Mouse (Mus musculus): ENCODE data around the gene Arhgap4. TPM values are rescaled to one million over a fixed set of nuclear protein-coding genes. Genes with fewer than 3 reads are reported as not detected.

Arhgap4 gene
- polyA plus RNA-seq (2021) = 1.0 TPM

- in situ Hi-C loops (cut with MboI; ENCODE audit: low pct_unique_long_range_greater_than_20kb) = no loop called here
- DNase-seq (ENCODE audit: low read depth, low spot score) (no peak), ATAC-seq (peak; percentile 83)
- no peak for TF ChIP-seq CTCF (IDR thresholded peaks at IDR 0.05)
- POLR2A ChIA-PET = interaction anchor here (0.8 to 1.2 kb wide), 2 partner anchors 21 to 40 kb away, joined by 3 read pairs; no protein-coding TSS in a partner anchor
- peaks cover 7% of the 10 kb centered on the region for H3K27me3 ChIP-seq
- CTCF ChIA-PET = interaction anchor here (2.6 kb wide), 1 partner anchor 8 kb away, joined by 5 read pairs; the partner anchor contains the start of gene Renbp
Measured at GRCm38 (mm10) chrX:73921823-73922549, at the start of gene Arhgap4, which contains the start of gene Naa10. Gene Arhgap4 (minus strand): TSS chrX:73921870. Gene Naa10 (minus strand): TSS chrX:73921944.

- DNase-seq (ENCODE audit: low read depth, low spot score) = no peak
- POLR2A ChIA-PET = no interaction called here
- CTCF ChIA-PET = no interaction called here
- in situ Hi-C loops (cut with MboI; ENCODE audit: low pct_unique_long_range_greater_than_20kb) = loop anchor here (25.0 kb wide), 1 partner anchor 442 kb away; no protein-coding TSS in a partner anchor
- TF ChIP-seq CTCF (IDR thresholded peaks at IDR 0.05) = no peak
- no peaks in the 10 kb centered on the region for H3K27me3 ChIP-seq
- no peak for ATAC-seq
Measured at GRCm38 (mm10) chrX:73970781-73971180, 49.1 kb upstream of the Arhgap4 start.

DNA sequence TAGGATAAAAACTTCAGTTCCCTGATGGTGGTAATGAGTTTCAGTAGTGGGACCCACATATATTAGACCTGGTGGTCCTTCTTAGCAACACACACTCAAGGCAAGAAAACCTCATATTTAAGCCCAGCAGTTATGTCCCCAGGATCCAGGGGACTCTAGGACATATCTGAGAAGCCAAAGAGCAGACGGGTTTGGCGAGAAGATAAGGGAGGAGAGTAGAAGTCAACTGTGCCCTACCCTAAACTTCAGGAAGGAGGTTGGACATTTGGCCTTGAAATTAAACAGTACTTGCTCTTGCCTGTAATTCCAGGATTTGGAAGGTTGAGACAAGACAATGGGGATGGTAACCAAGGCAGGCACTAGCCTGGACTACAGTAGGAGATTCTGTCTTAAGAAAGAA lies 48.1 kb upstream of the Arhgap4 start:
- H3K27me3 ChIP-seq = no peaks in the 10 kb centered on the region
- in situ Hi-C loops (cut with MboI; ENCODE audit: low pct_unique_long_range_greater_than_20kb) = loop anchor here (5.0 to 25.0 kb wide), 3 partner anchors 53 to 443 kb away; partner anchors contain the start of gene Irak1
- CTCF ChIA-PET = no interaction called here
- POLR2A ChIA-PET = no interaction called here
- DNase-seq (ENCODE audit: low read depth, low spot score) (no peak), ATAC-seq (no peak)
- no peak for TF ChIP-seq CTCF (IDR thresholded peaks at IDR 0.05)

DNA sequence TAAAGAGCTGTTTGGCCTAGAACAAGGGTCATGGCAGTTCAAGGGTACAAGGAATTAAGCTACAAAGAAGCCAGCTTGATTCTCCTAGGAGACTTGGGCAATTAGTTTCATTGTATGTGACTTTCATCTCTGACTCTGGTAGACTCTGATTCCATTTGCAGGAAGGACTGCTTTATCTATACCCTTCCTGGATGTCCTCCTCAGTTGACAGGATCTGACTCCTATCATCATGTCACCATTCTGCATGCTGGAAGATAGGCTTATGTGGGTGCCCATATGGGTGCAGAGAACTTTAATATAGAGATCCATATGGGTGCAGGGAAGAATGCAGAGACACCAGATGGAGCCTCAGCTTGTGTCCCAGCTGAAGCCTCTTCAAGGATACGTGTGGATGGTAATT lies 47.5 kb upstream of the Arhgap4 start:
- TF ChIP-seq CTCF (IDR thresholded peaks at IDR 0.05) = no peak
- H3K27me3 ChIP-seq = no peaks in the 10 kb centered on the region
- DNase-seq (ENCODE audit: low read depth, low spot score) (no peak), ATAC-seq (no peak)
- ChIA-PET CTCF (interaction anchor here (0.9 to 1.7 kb wide), 3 partner anchors 29 to 111 kb away, joined by 3 to 4 read pairs (median 3); no protein-coding TSS in a partner anchor), POLR2A (interaction anchor here (1.5 kb wide), 1 partner anchor 52 kb away, joined by 4 read pairs; no protein-coding TSS in a partner anchor)
- in situ Hi-C loops (cut with MboI; ENCODE audit: low pct_unique_long_range_greater_than_20kb) = loop anchor here (5.0 to 25.0 kb wide), 3 partner anchors 53 to 443 kb away; partner anchors contain the start of gene Irak1

GRCm38 (mm10) chrX:73967177-73968075 lies 45.8 kb upstream of the Arhgap4 start:
- in situ Hi-C loops (cut with MboI; ENCODE audit: low pct_unique_long_range_greater_than_20kb) = loop anchor here (5.0 to 25.0 kb wide), 3 partner anchors 55 to 445 kb away; partner anchors contain the start of gene Irak1
- peak; percentile 68 for ATAC-seq
- ChIA-PET CTCF (interaction anchor here (1.7 kb wide), 1 partner anchor 31 kb away, joined by 4 read pairs; no protein-coding TSS in a partner anchor), POLR2A (interaction anchor here (0.7 to 1.4 kb wide), 5 partner anchors 47 to 301 kb away, joined by 3 to 4 read pairs (median 3); partner anchors contain the start of gene Irak1)
- TF ChIP-seq CTCF (IDR thresholded peaks at IDR 0.05) = no peak
- DNase-seq (ENCODE audit: low read depth, low spot score) = peak; percentile 42
- no peaks in the 10 kb centered on the region for H3K27me3 ChIP-seq

DNA sequence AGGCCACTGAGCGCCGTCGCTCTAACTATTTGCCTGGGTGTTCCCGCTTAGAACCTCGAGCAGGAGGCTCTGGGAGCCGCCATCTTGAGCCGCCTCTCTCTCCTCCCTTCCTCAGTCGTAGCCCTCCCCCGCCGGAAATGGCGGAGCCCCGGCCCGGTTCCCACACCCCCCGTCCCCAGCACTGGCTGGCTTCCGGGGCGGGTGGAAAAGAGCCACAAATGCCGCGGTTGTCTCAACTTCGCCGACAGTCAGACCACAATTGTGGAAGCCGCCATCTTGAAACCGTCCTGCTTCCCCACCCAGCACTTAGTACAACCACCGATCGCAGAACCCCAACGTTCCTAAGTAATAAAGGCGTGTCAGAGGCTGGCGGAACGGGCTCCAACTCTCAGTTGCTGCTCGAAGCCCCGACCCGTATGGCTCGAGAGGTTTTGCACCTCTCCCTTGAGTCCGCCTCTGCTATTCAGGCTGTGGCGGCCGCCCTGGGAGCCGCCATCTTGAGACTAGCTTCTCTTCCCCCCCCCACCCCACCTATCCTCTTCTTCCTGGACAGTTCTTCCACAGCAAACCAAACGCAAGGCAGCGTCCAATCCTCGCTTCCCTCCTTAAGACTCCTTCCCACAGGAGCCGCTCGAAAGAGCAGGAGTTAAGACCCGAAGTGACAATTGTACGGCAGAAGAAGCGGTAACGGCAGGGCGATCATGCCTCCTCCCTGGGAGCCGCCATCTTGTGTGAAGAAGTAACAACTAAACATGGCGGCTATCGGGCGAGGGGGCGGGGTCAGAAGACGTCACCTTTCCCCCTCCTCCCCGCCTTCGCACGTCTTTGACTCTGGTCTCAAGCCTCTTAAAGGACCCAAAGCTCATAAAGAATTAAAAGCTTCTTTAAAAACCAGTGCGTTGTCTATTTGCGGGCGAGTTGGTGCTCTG lies 44.8 kb upstream of the Arhgap4 start, which contains the start of gene Hcfc1:
Gene Hcfc1, minus strand, starts transcription at position 110 of the 929 bp plus-strand sequence.
- H3K27me3 ChIP-seq = no peaks in the 10 kb centered on the region
- TF ChIP-seq CTCF (IDR thresholded peaks at IDR 0.05) = no peak
- CTCF ChIA-PET = no interaction called here
- POLR2A ChIA-PET = interaction anchor here (1.4 kb wide), 2 partner anchors 48 to 56 kb away, joined by 3 read pairs; no protein-coding TSS in a partner anchor
- in situ Hi-C loops (cut with MboI; ENCODE audit: low pct_unique_long_range_greater_than_20kb) = loop anchor here (5.0 to 25.0 kb wide), 3 partner anchors 56 to 446 kb away; partner anchors contain the start of gene Irak1
- ATAC-seq (peak; percentile 54), DNase-seq (ENCODE audit: low read depth, low spot score) (peak; percentile 44)

- ATAC-seq (no peak), DNase-seq (ENCODE audit: low read depth, low spot score) (no peak)
- no peak for TF ChIP-seq CTCF (IDR thresholded peaks at IDR 0.05)
- H3K27me3 ChIP-seq = no peaks in the 10 kb centered on the region
- ChIA-PET POLR2A (no interaction called here), CTCF (no interaction called here)
- in situ Hi-C loops (cut with MboI; ENCODE audit: low pct_unique_long_range_greater_than_20kb) = loop anchor here (5.0 to 25.0 kb wide), 3 partner anchors 57 to 447 kb away; partner anchors contain the start of gene Irak1
Measured at GRCm38 (mm10) chrX:73965307-73965706, 43.6 kb upstream of the Arhgap4 start.

DNA sequence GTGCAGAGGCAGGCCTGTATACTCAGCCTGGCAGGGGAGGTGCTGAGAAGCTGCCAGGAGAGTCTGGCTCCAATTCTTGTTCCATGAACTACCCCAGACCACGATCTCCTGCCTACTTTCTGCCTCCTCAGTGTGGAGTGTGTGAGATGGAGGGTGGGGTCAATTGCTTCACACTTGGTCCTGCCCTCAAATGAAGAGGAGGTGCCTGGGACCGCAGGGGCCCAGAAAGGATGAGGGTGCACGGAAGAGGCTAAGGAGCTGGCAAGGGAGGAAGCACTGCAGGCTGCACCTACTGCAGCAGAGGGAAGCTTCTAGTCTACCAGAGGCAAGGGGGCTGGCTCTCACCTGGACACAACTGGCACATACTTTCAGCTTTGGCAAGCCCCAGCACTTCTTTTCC lies 42.7 kb upstream of the Arhgap4 start:
- in situ Hi-C loops (cut with MboI; ENCODE audit: low pct_unique_long_range_greater_than_20kb) = loop anchor here (25.0 kb wide), 1 partner anchor 448 kb away; no protein-coding TSS in a partner anchor
- TF ChIP-seq CTCF (IDR thresholded peaks at IDR 0.05) = no peak
- H3K27me3 ChIP-seq = no peaks in the 10 kb centered on the region
- no peak for ATAC-seq
- ChIA-PET CTCF (no interaction called here), POLR2A (no interaction called here)
- no peak for DNase-seq (ENCODE audit: low read depth, low spot score)

DNA sequence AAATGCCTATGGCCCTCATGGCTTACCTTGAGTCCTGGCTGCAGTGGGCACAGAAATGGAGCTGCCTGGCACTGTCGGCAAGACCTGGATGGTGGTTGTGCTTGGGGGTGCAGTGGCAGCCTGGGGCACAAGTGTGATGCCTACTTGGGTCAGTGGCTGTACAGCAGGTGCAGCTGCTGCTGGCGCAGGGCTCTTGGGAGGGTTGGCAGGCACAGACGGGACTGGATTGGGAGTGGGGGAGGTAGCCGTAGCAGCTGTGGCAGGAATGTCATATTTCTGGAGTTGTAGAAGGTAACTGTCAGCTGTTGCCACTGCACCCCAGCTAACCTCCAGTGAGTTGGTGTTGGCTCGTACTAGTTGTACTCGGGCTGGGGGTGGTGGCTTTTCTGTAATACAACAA lies 33.3 kb upstream of the Arhgap4 start:
- ATAC-seq (no peak), DNase-seq (ENCODE audit: low read depth, low spot score) (no peak)
- in situ Hi-C loops (cut with MboI; ENCODE audit: low pct_unique_long_range_greater_than_20kb) = loop anchor here (25.0 kb wide), 1 partner anchor 457 kb away; no protein-coding TSS in a partner anchor
- CTCF ChIA-PET = no interaction called here
- POLR2A ChIA-PET = no interaction called here
- no peak for TF ChIP-seq CTCF (IDR thresholded peaks at IDR 0.05)
- H3K27me3 ChIP-seq = no peaks in the 10 kb centered on the region
